Mouse (Mus musculus) midbrain, embryonic 11.5 days (tissue): ENCODE data around the gene Retreg2. TPM values are rescaled to one million over a fixed set of nuclear protein-coding genes. Genes with fewer than 3 reads are reported as not detected.

Source experiments
- ATAC-seq: fragments of 200-750 bp; cut with Nextera tagmentation; 2 replicates; pipeline ENCODE4 v1.8.0; 2017; ENCODE audit warnings: moderate TSS enrichment, moderate library complexity; ENCODE audit not compliant: low FRiP score
- DNase-seq: peaks from one replicate; pipeline ENCODE4 v3.0.0; 2015; ENCODE audit warnings: low spot score; ENCODE audit errors: missing footprints
- H3K27ac ChIP-seq: fragments of 300-500 bp; sonication (generic); 2 replicates; pipeline ENCODE4 v1.5.1; 2014; ENCODE audit warnings: low read depth, low read length
- H3K27me3 ChIP-seq: fragments of 300-500 bp; sonication (generic); 2 replicates; pipeline ENCODE4 v1.6.1; 2014; ENCODE audit warnings: mild to moderate bottlenecking, low read length, moderate library complexity, mixed read lengths; ENCODE audit not compliant: control insufficient read depth, insufficient read depth
- H3K36me3 ChIP-seq: fragments of 300-500 bp; sonication (generic); 2 replicates; pipeline ENCODE4 v1.6.1; 2014; ENCODE audit warnings: mild to moderate bottlenecking, low read length, moderate library complexity, mixed read lengths; ENCODE audit not compliant: control insufficient read depth, insufficient read depth
- H3K4me1 ChIP-seq: fragments of 300-500 bp; sonication (generic); 2 replicates; pipeline ENCODE4 v1.6.1; 2014; ENCODE audit warnings: low read length; ENCODE audit not compliant: control insufficient read depth, insufficient read depth
- H3K4me2 ChIP-seq: fragments of 300-500 bp; sonication (generic); 2 replicates; pipeline ENCODE4 v1.6.1; 2014; ENCODE audit warnings: mild to moderate bottlenecking, moderate library complexity
- H3K4me3 ChIP-seq: fragments of 300-500 bp; sonication (generic); 2 replicates; pipeline ENCODE4 v1.5.1; 2014; ENCODE audit warnings: low read depth, low read length
- H3K9ac ChIP-seq: fragments of 300-500 bp; sonication (generic); 2 replicates; pipeline ENCODE4 v1.6.1; 2014; ENCODE audit warnings: low read length
- H3K9me3 ChIP-seq: fragments of 300-500 bp; sonication (generic); 2 replicates; pipeline ENCODE4 v1.6.1; 2016; ENCODE audit warnings: low read length; ENCODE audit not compliant: control insufficient read depth
- WGBS: fragments of 180-500 bp; shearing (Covaris S2); extraction: QIAGEN DNeasy Blood & Tissue Kit; methylation state at CpG from one replicate; pipeline ENCODE4 v1.1.7; 2014; 5-methylcytosine and 5-hydroxymethylcytosine counted together
- polyA plus RNA-seq: library from polyadenylated mRNA; unstranded; fragments of >200 nt; fragmentation: Nextera tagmentation; extraction: Ambion mirVana; gene quantifications from 2 replicates; pipeline ENCODE4 v1.2.1, GENCODE M21; 2014

Gene Retreg2
- polyA plus RNA-seq, 1 experiment from 2014 or later, result 55.1 TPM

GRCm38 (mm10) chr1:75182160-75182559, 39.6 kb downstream of the Retreg2 start:
- Histone ChIP-seq H3K4me1 (peaks cover 16% of the 10 kb centered on the region), H3K4me3 (no peak overlapping the region), H3K4me2 (no peak overlapping the region), H3K27me3 (no peaks in the 10 kb centered on the region), H3K9ac (no peak overlapping the region), H3K27ac (no peak overlapping the region), H3K9me3 (no peaks in the 10 kb centered on the region), H3K36me3 (peaks cover 11% of the 10 kb centered on the region; the same call in 1 of the 2 replicates)
- WGBS, result 78% methylated on average over 4 of the region's 4 CpGs
- DNase-seq (no peak), ATAC-seq (no peak)

GRCm38 (mm10) chr1:75185495-75185894, 42.9 kb downstream of the Retreg2 start:
- ATAC-seq (no peak), DNase-seq (no peak)
- Histone ChIP-seq H3K9me3 (no peaks in the 10 kb centered on the region), H3K36me3 (peaks cover 11% of the 10 kb centered on the region), H3K9ac (no peak overlapping the region), H3K4me1 (peaks cover 4% of the 10 kb centered on the region; the same call in 1 of the 2 replicates), H3K27me3 (no peaks in the 10 kb centered on the region), H3K27ac (no peak overlapping the region), H3K4me2 (no peak overlapping the region), H3K4me3 (no peak overlapping the region)
- WGBS, result 97% methylated on average over 11 of the region's 11 CpGs

- Histone ChIP-seq H3K36me3 (peaks cover 9% of the 10 kb centered on the region), H3K4me3 (no peak overlapping the region), H3K27me3 (no peaks in the 10 kb centered on the region), H3K4me2 (no peak overlapping the region), H3K9me3 (no peaks in the 10 kb centered on the region), H3K27ac (no peak overlapping the region), H3K9ac (no peak overlapping the region), H3K4me1 (peaks cover 8% of the 10 kb centered on the region; the same call in 1 of the 2 replicates)
- ATAC-seq, result no peak
- DNase-seq, result no peak
These were observed 44.5 kb downstream of the Retreg2 start for GRCm38 (mm10) chr1:75187126-75187525.

- H3K4me2 ChIP-seq, result no peak overlapping the region
- H3K36me3 ChIP-seq, result peaks cover 4% of the 10 kb centered on the region
- H3K27ac ChIP-seq, result no peak overlapping the region
- H3K9ac ChIP-seq, result no peak overlapping the region
- H3K4me3 ChIP-seq, result no peak overlapping the region
- no peaks in the 10 kb centered on the region for H3K9me3 ChIP-seq
- no peak for DNase-seq
- H3K4me1 ChIP-seq, result peaks cover 12% of the 10 kb centered on the region; the same call in 1 of the 2 replicates
- no peak for ATAC-seq
- 93% methylated on average over 2 of the region's 2 CpGs for WGBS
- no peaks in the 10 kb centered on the region for H3K27me3 ChIP-seq
These were observed 45.4 kb downstream of the Retreg2 start for GRCm38 (mm10) chr1:75187914-75188483.

- H3K36me3 ChIP-seq, result no peaks in the 10 kb centered on the region; the same call in none of the 2 replicates
- H3K27me3 ChIP-seq, result no peaks in the 10 kb centered on the region
- 66% methylated on average over 2 of the region's 2 CpGs for WGBS
- H3K4me2 ChIP-seq, result peak overlapping the region; percentile 80
- H3K4me1 ChIP-seq, result peaks cover 15% of the 10 kb centered on the region; the same call in 1 of the 2 replicates
- no peak for ATAC-seq
- no peaks in the 10 kb centered on the region for H3K9me3 ChIP-seq
- no peak overlapping the region for H3K27ac ChIP-seq
- no peak overlapping the region for H3K4me3 ChIP-seq
- no peak overlapping the region; the same call in 1 of the 2 replicates for H3K9ac ChIP-seq
- no peak for DNase-seq
These were observed 48.0 kb downstream of the Retreg2 start for GRCm38 (mm10) chr1:75190577-75190976.

- Histone ChIP-seq H3K9me3 (no peaks in the 10 kb centered on the region), H3K4me3 (peak overlapping the region; percentile 61), H3K4me1 (peaks cover 15% of the 10 kb centered on the region; the same call in 1 of the 2 replicates), H3K27ac (peak overlapping the region; percentile 75), H3K36me3 (peaks cover 1% of the 10 kb centered on the region), H3K27me3 (no peaks in the 10 kb centered on the region), H3K4me2 (peak overlapping the region; percentile 80), H3K9ac (peak overlapping the region; percentile 86)
- WGBS, result 48% methylated on average over 5 of the region's 5 CpGs
- no peak for ATAC-seq
- DNase-seq, result no peak
These were observed 48.7 kb downstream of the Retreg2 start for GRCm38 (mm10) chr1:75191258-75191621.

- ATAC-seq (peak; percentile 100), DNase-seq (peak; percentile 98)
- Histone ChIP-seq H3K4me3 (peak within 1 kb of the TSS; percentile 61), H3K9me3 (no peaks in the 10 kb centered on the region), H3K36me3 (peaks cover 7% of the 10 kb centered on the region), H3K27me3 (no peaks in the 10 kb centered on the region), H3K27ac (peak within 1 kb of the TSS; percentile 75), H3K4me1 (peaks cover 15% of the 10 kb centered on the region; the same call in 1 of the 2 replicates), H3K4me2 (peak within 1 kb of the TSS; percentile 99), H3K9ac (peak within 1 kb of the TSS; percentile 86)
- under 1% methylated on average over 56 of the region's 56 CpGs for WGBS
These were observed 49.2 kb downstream of the Retreg2 start, which contains the start of the genes Ankzf1 and Atg9a for GRCm38 (mm10) chr1:75191622-75192402. TSS of gene Ankzf1 (plus strand) at chr1:75192151. TSS of gene Atg9a (minus strand) at chr1:75192196.

- peak overlapping the region; percentile 61 for H3K4me3 ChIP-seq
- H3K4me1 ChIP-seq, result peaks cover 15% of the 10 kb centered on the region; the same call in 1 of the 2 replicates
- H3K9ac ChIP-seq, result peak overlapping the region; percentile 86
- peak overlapping the region; percentile 44; the same call in 1 of the 2 replicates for H3K27ac ChIP-seq
- peaks cover 8% of the 10 kb centered on the region for H3K36me3 ChIP-seq
- H3K4me2 ChIP-seq, result peak overlapping the region; percentile 99
- H3K9me3 ChIP-seq, result no peaks in the 10 kb centered on the region
- DNase-seq, result peak; percentile 85
- no peak for ATAC-seq
- under 1% methylated on average over 19 of the region's 19 CpGs for WGBS
- no peaks in the 10 kb centered on the region for H3K27me3 ChIP-seq
These were observed 49.9 kb downstream of the Retreg2 start for GRCm38 (mm10) chr1:75192452-75192851.
